Mouse (Mus musculus): ENCODE measurements at regions not wholly inside any gene's neighbourhood (a gene's known extent, or its start where the extent isn't known, plus 50 kb on each side); places are given as distances from the start of the nearest gene placed in this dataset.
A peak's percentile ranks its signal among the peaks of the same experiment; 100 is the strongest.

DNA sequence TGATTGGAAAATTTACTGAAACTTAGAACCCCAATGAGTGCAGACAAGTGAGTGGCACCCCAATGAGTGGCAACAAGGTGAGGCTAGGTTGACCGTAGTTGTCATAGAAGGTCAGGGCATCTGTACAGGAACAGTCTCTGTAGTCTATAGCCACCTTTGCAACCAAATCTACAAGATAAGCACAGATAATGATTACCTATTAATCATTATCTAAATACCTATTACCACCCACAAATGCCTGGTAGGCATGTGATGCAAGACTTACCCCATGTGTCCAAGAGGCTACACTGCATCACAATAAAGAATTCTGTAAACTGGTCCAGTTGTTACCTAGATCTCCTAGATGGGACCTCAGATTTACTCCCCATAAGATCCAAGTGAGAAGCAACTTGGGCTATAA lies 778.7 kb downstream of the Cntnap5b start:
- ATAC-seq: no peak
- Histone ChIP-seq H3K9me3 (ENCODE audit: low read length) (no peaks in the 10 kb centered on the region), H3K27ac (ENCODE audit: low read length) (no peak overlapping the region), H3K4me3 (ENCODE audit: low read depth, low read length) (no peak overlapping the region), H3K36me3 (ENCODE audit: insufficient read depth, low read length) (no peaks in the 10 kb centered on the region), H3K9ac (replicated peaks; ENCODE audit: low read depth) (no peak overlapping the region), H3K4me1 (ENCODE audit: insufficient read depth, low read depth, low read length) (no peaks in the 10 kb centered on the region), H3K4me2 (replicated peaks; ENCODE audit: low read depth, low read length) (no peak overlapping the region), H3K27me3 (replicated peaks; ENCODE audit: insufficient read depth, low read length) (no peaks in the 10 kb centered on the region)
- no peak for TF ChIP-seq EP300 (IDR thresholded peaks at IDR 0.05)
- TF ChIP-seq CTCF (IDR thresholded peaks at IDR 0.05): no peak
- DNase-seq (ENCODE audit: low spot score): no peak
- WGBS: 78% methylated on average over 1 of the region's 1 CpGs

DNA sequence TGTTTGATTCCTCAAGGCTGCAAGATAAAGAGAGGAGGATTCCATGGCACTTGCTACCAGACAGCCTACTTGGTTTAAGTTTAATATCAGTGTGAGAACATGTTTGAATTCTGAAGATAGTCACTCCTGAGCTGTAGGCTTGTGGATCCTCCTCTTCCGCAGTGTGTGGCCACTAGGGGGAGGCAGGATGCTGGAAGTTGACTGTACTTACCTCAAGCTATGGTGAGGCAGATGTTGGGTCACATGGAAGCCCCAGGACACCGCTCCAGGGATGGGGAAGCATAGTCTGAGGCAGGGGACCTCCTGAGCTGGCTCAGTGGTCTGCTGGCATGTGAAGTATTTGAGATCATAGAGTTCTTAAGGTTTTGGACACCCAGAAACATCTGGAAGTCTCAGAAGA lies 784.4 kb downstream of the Cntnap5b start:
- no peak for DNase-seq (ENCODE audit: low spot score)
- no peaks in the 10 kb centered on the region for H3K27me3 ChIP-seq (replicated peaks; ENCODE audit: insufficient read depth, low read length)
- H3K9ac ChIP-seq (replicated peaks; ENCODE audit: low read depth): no peak overlapping the region
- no peak overlapping the region for H3K4me3 ChIP-seq (ENCODE audit: low read depth, low read length)
- no peaks in the 10 kb centered on the region for H3K36me3 ChIP-seq (ENCODE audit: insufficient read depth, low read length)
- no peak overlapping the region for H3K4me2 ChIP-seq (replicated peaks; ENCODE audit: low read depth, low read length)
- H3K4me1 ChIP-seq (ENCODE audit: insufficient read depth, low read depth, low read length): no peaks in the 10 kb centered on the region
- ATAC-seq: no peak
- 36% methylated on average over 2 of the region's 2 CpGs for WGBS
- TF ChIP-seq EP300 (IDR thresholded peaks at IDR 0.05): no peak
- peak; percentile 24 for TF ChIP-seq CTCF (IDR thresholded peaks at IDR 0.05)
- H3K27ac ChIP-seq (ENCODE audit: low read length): no peak overlapping the region
- H3K9me3 ChIP-seq (ENCODE audit: low read length): no peaks in the 10 kb centered on the region

All from lung, postnatal 0 days (tissue).